Mouse (Mus musculus) gastrocnemius, postnatal 25 days (tissue): ENCODE results near the gene Depdc5. TPM values are rescaled to one million over a fixed set of nuclear protein-coding genes. Genes with fewer than 3 reads are reported as not detected.
A peak's percentile ranks its signal among the peaks of the same experiment; 100 is the strongest.

ENCODE experiments used
- DNase-seq: peaks from one replicate; pipeline ENCODE4 v3.0.0; 2022
- total RNA-seq, 2 experiments: library from RNA; stranded (reverse); gene quantifications; 1 replicate in 1 of 2; 2 replicates in 1 of 2; pipeline ENCODE4 v1.2.3; 2021

Depdc5 gene
- total RNA-seq, 2 experiments from 2014 or later = 10.0 to 11.7 TPM

- DNase-seq = no peak
These were observed 137.6 kb downstream of the Depdc5 start for GRCm38 (mm10) chr5:33001111-33001510.

DNA sequence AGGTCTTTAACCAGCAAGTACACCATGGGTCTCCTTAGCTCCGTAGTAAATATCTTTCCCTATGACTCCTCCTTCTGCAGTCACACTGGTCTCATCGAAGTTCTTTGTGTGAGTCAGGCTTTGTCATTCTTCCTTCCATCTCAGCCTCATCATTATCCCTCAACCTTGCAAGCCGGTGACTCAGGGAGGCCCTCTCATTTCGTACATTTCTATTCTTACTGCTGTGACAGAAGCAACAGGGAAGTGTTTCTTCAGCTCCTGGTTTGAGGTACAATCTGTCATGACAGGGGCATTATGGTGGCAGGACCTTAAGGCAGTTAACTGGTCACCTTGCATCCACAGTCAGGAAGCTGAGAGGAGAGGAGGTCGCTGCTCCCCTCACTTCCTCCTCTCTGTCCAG, 139.3 kb downstream of the Depdc5 start:
- DNase-seq = no peak

- no peak for DNase-seq
These were observed 140.0 kb downstream of the Depdc5 start for GRCm38 (mm10) chr5:33003500-33003899.

GRCm38 (mm10) chr5:33004110-33004509, 140.6 kb downstream of the Depdc5 start:
- no peak for DNase-seq

GRCm38 (mm10) chr5:33005442-33006145, 142.1 kb downstream of the Depdc5 start:
- DNase-seq = no peak

- no peak for DNase-seq
These were observed 143.2 kb downstream of the Depdc5 start for GRCm38 (mm10) chr5:33006670-33007069.

GRCm38 (mm10) chr5:33007371-33007770, 143.9 kb downstream of the Depdc5 start:
- no peak for DNase-seq

- DNase-seq = no peak
These were observed 145.8 kb downstream of the Depdc5 start for GRCm38 (mm10) chr5:33009301-33009700.

DNA sequence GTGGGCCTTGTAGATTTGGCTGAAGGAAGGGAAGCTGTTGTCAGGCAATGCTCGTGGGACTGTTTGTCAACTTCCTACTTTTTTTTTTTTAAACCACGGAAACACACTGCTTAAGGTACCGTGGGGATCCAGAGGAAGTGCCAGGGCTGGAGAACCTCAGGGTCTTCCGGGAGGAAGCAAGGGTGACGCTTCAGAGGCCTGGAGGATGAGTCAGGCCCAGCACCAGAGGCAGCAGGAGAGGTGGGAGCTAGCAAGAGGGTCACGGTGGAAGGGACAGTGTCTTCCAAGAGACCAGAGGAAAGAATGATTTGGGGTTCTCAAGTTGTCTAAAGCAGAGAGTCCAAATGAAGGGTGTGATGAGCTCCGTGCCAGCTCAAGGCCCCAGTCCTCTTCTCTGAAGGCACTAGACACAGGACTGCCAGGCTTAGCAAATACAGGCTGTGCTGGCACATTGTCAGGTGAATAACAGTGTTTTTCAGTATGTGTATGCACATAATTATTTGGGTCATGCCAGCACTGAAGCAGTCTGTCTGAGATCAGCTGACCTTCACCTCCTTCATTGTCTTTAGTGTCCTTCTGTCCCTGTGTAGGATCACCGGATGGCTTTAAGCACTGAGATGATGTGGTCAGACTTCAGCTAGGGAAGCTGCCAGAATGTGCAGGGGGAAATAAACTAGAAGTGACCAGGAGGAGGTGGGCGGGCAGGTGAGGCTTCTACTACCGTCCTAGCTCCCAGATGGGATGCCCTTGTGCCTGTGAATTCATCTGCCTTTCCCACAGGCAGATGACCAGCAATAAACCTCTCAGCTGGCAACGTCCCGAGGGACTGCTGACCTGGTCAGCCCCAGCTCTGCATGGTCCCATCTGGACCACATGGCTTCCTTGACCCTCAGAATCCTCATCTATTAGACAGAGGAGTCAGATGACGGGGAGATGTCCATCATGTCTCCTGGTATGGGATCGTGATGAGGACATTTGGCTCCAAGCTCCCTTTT, 146.6 kb downstream of the Depdc5 start:
- no peak for DNase-seq

GRCm38 (mm10) chr5:33011132-33012106, 147.9 kb downstream of the Depdc5 start:
- DNase-seq = no peak

DNA sequence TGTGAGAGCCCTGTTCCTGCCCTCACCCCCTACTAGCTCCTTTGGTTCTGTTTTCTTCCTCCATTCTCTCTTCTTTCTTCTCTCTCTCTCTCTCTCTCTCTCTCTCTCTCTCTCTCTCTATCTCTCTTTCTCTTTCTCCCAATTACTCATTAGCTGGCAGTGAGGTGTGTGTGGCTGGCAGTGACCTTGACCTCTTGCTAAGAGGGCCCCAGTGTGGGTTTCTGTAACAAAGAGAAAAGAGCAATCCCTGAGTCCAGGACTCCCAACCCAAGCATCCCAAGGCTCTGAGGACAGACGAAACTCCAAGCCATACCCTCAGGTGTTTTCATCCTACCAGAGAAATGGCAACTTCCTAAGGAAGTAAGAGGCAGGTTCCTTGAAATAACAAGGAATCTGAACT, 150.6 kb downstream of the Depdc5 start:
- no peak for DNase-seq

DNA sequence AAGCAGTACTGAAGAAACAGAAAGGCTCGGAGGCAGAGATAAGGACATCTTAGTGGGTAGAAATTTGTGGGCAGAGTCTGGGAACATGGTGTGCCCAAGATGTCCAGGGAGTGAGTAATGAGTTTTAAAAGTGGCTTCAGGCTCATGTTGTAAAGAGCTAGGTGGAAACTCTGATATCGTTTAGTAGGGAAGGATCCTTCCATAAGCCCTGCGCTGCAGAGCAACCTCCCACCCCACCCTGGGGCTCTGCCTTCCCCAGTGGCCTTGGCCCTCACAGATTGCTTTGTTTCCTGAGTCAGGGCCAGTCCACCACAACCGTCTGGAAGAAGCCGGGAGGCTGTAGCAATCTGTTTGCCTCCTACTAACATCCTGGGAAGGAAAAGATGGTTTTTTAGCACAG, 152.1 kb downstream of the Depdc5 start:
- no peak for DNase-seq

DNA sequence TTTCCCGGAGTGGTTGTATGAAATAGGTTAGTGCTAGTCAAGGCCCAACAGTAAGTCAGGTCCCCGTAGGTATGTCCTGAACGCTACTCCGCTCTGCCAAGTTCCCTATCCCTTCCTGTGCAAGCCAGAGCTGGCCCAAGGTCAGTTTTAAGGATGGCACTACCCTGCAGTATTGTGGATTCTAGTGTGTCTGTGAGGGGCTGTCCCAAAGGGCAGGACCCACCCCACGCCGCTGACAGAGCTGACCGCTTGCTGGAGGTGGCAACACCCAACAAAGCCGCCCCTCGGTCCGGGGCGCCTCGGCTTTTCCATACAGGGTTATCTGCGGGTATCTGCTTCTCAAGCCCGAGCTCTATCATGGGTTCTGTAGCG, 154.7 kb downstream of the Depdc5 start:
- no peak for DNase-seq

DNA sequence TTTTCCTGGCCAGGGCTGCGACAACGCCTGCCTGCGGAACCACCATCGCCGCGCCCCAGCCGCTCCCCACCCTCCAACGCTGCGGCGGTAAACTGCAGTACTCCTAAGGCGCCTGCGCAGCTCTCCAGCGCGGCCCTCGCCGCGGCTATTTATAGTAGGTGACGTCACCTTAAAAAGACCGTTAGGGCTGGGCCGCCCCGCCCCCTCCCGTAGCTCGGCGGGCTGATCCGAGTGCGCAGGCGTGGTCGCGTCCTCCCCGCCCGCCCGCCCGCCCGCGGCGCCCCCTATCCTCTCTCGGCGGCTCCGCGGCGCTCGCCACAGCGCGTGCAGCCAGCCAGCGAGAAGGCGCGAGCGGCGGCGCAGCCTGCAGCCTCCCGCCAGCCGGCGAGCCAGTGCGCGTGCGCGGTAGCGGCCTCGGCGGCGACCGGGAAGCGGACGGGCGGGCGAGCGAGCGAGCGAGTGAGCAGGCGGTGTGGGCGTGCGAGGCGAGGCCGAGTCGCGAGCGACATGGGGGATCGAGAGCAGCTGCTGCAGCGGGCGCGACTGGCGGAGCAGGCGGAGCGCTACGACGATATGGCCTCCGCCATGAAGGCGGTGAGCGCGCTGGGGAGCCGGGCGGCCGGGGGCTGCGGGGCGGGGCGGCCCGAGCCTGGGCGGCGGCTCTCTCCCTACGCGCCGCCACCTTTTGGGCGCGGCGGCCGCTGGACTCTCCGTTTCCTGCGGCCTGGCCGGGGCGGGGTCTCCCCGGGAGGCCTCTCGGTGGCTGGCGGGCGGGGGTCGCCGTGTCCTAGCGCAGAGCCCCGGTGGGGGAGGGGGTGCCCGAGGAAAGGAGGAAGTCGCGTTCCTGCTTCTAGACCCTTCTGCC, 155.3 kb downstream of the Depdc5 start, which contains the start of gene Ywhah:
TSS of gene Ywhah (plus strand) at position 256 of the 865 bp plus-strand sequence.
- DNase-seq = peak; percentile 96

DNA sequence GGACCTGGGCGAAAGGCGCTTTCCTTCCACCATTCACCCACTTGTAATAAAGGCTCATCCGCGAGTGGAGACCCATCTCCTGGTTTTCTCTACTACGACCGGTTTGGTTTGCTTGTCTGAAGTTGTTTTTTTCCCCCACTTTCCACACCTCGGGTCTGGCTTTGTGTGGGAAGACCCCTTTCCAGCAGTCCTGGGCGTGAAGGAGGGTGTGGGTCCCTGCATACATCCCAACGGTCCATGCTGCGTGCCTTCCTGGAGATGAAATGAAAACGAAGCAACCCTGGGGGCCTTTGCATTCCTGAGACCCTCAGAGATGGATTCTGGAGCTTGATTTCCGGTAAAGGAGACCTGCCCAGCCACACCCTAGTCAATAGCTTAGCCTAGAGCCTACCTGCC, 155.9 kb downstream of the Depdc5 start:
- no peak for DNase-seq

DNA sequence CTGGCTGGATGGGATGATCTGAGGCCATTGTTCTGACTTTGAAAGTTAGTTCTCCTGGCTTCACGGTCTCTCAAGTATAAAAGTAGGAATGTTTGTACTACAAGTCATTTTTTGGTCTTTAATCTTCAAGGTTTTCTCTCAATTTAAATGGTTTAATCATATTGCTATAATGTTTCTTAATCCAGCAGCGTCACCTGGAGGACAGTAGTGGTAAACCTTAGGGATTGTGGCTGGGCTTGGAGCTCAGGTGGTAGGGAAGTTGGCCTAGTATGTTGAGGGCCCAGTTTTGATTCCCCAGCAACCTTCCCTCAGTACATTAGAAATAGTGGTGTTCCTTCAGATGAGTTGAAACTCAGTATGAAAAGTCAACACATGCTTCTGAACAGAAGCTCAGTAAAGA, 158.1 kb downstream of the Depdc5 start:
- no peak for DNase-seq

- no peak for DNase-seq
These were observed 159.8 kb downstream of the Depdc5 start for GRCm38 (mm10) chr5:33023337-33023736.

DNA sequence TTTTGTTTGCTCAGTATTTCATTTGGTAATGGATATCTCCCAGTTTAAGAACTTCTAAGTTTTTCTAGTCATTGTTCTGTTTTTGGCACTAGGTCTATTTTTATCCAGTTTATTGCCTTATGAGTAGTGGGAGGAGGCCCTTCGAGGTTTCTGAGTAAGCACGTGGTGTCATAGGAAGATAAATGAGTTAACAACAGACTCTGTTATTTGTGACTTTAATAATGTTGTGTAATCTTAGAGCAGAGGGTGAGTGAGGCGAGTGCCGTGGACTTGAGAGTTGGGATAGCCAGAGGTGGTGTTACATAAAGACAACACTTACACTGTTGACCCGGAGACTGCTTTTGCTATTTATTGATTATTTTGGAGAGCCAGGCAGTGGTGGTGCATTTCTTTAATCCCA, 161.0 kb downstream of the Depdc5 start:
- DNase-seq = no peak

GRCm38 (mm10) chr5:33028656-33029055, 165.2 kb downstream of the Depdc5 start:
- DNase-seq = no peak

DNA sequence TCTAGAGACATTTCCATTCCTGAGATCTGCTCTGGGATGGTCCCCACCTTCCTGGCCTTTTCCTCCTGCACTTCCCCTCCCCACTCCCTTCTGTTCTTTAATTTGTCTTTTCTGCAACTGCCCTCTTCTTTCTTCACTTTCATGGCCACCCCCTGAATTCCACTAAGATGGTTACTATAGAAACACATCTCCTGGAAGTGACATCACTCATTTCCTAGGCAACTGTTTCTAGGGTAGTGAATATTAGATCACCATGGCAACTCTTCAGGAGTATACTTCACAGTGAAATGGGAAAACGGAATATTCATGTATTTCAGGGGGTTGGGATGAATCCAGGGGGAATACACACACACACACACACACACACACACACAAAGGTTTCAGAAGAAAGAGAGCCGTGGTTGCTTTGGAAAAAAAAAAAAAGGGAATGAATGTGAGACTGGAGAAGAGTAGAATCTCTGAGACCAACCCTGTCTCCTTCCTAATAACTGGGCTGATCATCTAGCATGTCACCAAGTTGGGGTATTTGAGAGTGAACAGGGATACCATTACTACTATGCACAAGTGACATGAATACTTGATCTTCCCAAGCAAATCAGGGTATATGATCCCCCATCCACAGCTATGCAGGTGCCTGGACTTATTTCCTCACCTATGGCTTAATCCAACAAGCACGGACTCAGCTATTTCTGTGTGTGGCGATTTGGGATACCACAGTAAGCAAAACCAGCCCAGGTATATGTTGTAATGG, 167.1 kb downstream of the Depdc5 start:
- DNase-seq = no peak
